Mouse (Mus musculus): ENCODE measurements around the gene Fbxo42. TPM values are rescaled to one million over a fixed set of nuclear protein-coding genes. Genes with fewer than 3 reads are reported as not detected.

The Fbxo42 gene
- polyA plus RNA-seq, 1 experiment from 2014 or later = 21.9 TPM

GRCm38 (mm10) chr4:141241861-141242260 lies 94.1 kb downstream of the Fbxo42 start:
- Histone ChIP-seq H3K4me1 (replicated peaks; ENCODE audit: control insufficient read depth, insufficient read depth, low read length) (peaks cover 15% of the 10 kb centered on the region), H3K9me3 (ENCODE audit: control insufficient read depth, low read length) (no peaks in the 10 kb centered on the region), H3K9ac (ENCODE audit: low read depth, low read length) (no peak overlapping the region), H3K36me3 (ENCODE audit: control insufficient read depth, insufficient read depth, low read length) (no peaks in the 10 kb centered on the region), H3K27me3 (ENCODE audit: control insufficient read depth, insufficient read depth, low read length) (peaks cover 85% of the 10 kb centered on the region), H3K4me2 (replicated peaks; ENCODE audit: low read depth, low read length) (no peak overlapping the region), H3K4me3 (ENCODE audit: low read depth, low read length) (no peak overlapping the region), H3K27ac (ENCODE audit: low read depth, low read length) (no peak overlapping the region)
- WGBS = 31% methylated on average over 15 of the region's 15 CpGs
- ATAC-seq (ENCODE audit: low FRiP score) = no peak
- no peak for DNase-seq (ENCODE audit: low spot score)

GRCm38 (mm10) chr4:141242651-141243241 lies 95.0 kb downstream of the Fbxo42 start:
- ATAC-seq (ENCODE audit: low FRiP score) (no peak), DNase-seq (ENCODE audit: low spot score) (no peak)
- Histone ChIP-seq H3K27ac (ENCODE audit: low read depth, low read length) (no peak overlapping the region), H3K9me3 (ENCODE audit: control insufficient read depth, low read length) (no peaks in the 10 kb centered on the region), H3K27me3 (ENCODE audit: control insufficient read depth, insufficient read depth, low read length) (peaks cover 94% of the 10 kb centered on the region), H3K4me1 (replicated peaks; ENCODE audit: control insufficient read depth, insufficient read depth, low read length) (peaks cover 19% of the 10 kb centered on the region), H3K9ac (ENCODE audit: low read depth, low read length) (0 out of 2 replicates have a peak overlapping the region, but pooled peaks have one; percentile 16), H3K4me3 (ENCODE audit: low read depth, low read length) (no peak overlapping the region), H3K4me2 (replicated peaks; ENCODE audit: low read depth, low read length) (no peak overlapping the region), H3K36me3 (ENCODE audit: control insufficient read depth, insufficient read depth, low read length) (no peaks in the 10 kb centered on the region)
- WGBS = 4% methylated on average over 11 of the region's 11 CpGs

GRCm38 (mm10) chr4:141243636-141244035 lies 95.9 kb downstream of the Fbxo42 start:
- H3K4me2 ChIP-seq (replicated peaks; ENCODE audit: low read depth, low read length) = no peak overlapping the region
- H3K4me1 ChIP-seq (replicated peaks; ENCODE audit: control insufficient read depth, insufficient read depth, low read length) = peaks cover 19% of the 10 kb centered on the region
- no peaks in the 10 kb centered on the region for H3K36me3 ChIP-seq (ENCODE audit: control insufficient read depth, insufficient read depth, low read length)
- no peaks in the 10 kb centered on the region for H3K9me3 ChIP-seq (ENCODE audit: control insufficient read depth, low read length)
- ATAC-seq (ENCODE audit: low FRiP score) (no peak), DNase-seq (ENCODE audit: low spot score) (no peak)
- no peak overlapping the region for H3K27ac ChIP-seq (ENCODE audit: low read depth, low read length)
- 69% methylated on average over 5 of the region's 5 CpGs for WGBS
- no peak overlapping the region for H3K4me3 ChIP-seq (ENCODE audit: low read depth, low read length)
- H3K9ac ChIP-seq (ENCODE audit: low read depth, low read length) = no peak overlapping the region
- peaks cover 97% of the 10 kb centered on the region for H3K27me3 ChIP-seq (ENCODE audit: control insufficient read depth, insufficient read depth, low read length)

GRCm38 (mm10) chr4:141244401-141244800 lies 96.7 kb downstream of the Fbxo42 start:
- H3K4me1 ChIP-seq (replicated peaks; ENCODE audit: control insufficient read depth, insufficient read depth, low read length) = peaks cover 15% of the 10 kb centered on the region

GRCm38 (mm10) chr4:141244931-141245425 lies 97.3 kb downstream of the Fbxo42 start:
- Histone ChIP-seq H3K27ac (ENCODE audit: low read depth, low read length) (no peak overlapping the region), H3K36me3 (ENCODE audit: control insufficient read depth, insufficient read depth, low read length) (no peaks in the 10 kb centered on the region), H3K4me2 (replicated peaks; ENCODE audit: low read depth, low read length) (no peak overlapping the region), H3K9ac (ENCODE audit: low read depth, low read length) (peak overlapping the region; percentile 20; the same call in 1 of the 2 replicates), H3K27me3 (ENCODE audit: control insufficient read depth, insufficient read depth, low read length) (peaks cover 93% of the 10 kb centered on the region), H3K4me3 (ENCODE audit: low read depth, low read length) (no peak overlapping the region), H3K4me1 (replicated peaks; ENCODE audit: control insufficient read depth, insufficient read depth, low read length) (peaks cover 13% of the 10 kb centered on the region), H3K9me3 (ENCODE audit: control insufficient read depth, low read length) (no peaks in the 10 kb centered on the region)
- WGBS = 13% methylated on average over 9 of the region's 9 CpGs
- DNase-seq (ENCODE audit: low spot score) (no peak), ATAC-seq (ENCODE audit: low FRiP score) (no peak)

More at GRCm38 (mm10) chr4:141244401-141244800, 96.7 kb downstream of the Fbxo42 start:
- no peak for DNase-seq (ENCODE audit: low spot score)
- Histone ChIP-seq H3K9ac (ENCODE audit: low read depth, low read length) (peak overlapping the region; percentile 20; the same call in 1 of the 2 replicates), H3K27me3 (ENCODE audit: control insufficient read depth, insufficient read depth, low read length) (peaks cover 97% of the 10 kb centered on the region), H3K27ac (ENCODE audit: low read depth, low read length) (no peak overlapping the region), H3K9me3 (ENCODE audit: control insufficient read depth, low read length) (no peaks in the 10 kb centered on the region), H3K4me2 (replicated peaks; ENCODE audit: low read depth, low read length) (no peak overlapping the region), H3K36me3 (ENCODE audit: control insufficient read depth, insufficient read depth, low read length) (no peaks in the 10 kb centered on the region), H3K4me3 (ENCODE audit: low read depth, low read length) (no peak overlapping the region)
- no peak for ATAC-seq (ENCODE audit: low FRiP score)
- WGBS = 32% methylated on average over 5 of the region's 5 CpGs

GRCm38 (mm10) chr4:141246089-141246997 lies 98.6 kb downstream of the Fbxo42 start:
- Histone ChIP-seq H3K4me1 (replicated peaks; ENCODE audit: control insufficient read depth, insufficient read depth, low read length) (peaks cover 13% of the 10 kb centered on the region), H3K9me3 (ENCODE audit: control insufficient read depth, low read length) (no peaks in the 10 kb centered on the region), H3K9ac (ENCODE audit: low read depth, low read length) (no peak overlapping the region), H3K27ac (ENCODE audit: low read depth, low read length) (no peak overlapping the region), H3K36me3 (ENCODE audit: control insufficient read depth, insufficient read depth, low read length) (no peaks in the 10 kb centered on the region), H3K4me2 (replicated peaks; ENCODE audit: low read depth, low read length) (0 out of 2 replicates have a peak overlapping the region, but pooled peaks have one; percentile 21), H3K27me3 (ENCODE audit: control insufficient read depth, insufficient read depth, low read length) (peaks cover 83% of the 10 kb centered on the region), H3K4me3 (ENCODE audit: low read depth, low read length) (peak overlapping the region; percentile 13; the same call in 1 of the 2 replicates)
- DNase-seq (ENCODE audit: low spot score) (no peak), ATAC-seq (ENCODE audit: low FRiP score) (no peak)
- 23% methylated on average over 24 of the region's 24 CpGs for WGBS

GRCm38 (mm10) chr4:141246998-141247350 lies 99.3 kb downstream of the Fbxo42 start:
- DNase-seq (ENCODE audit: low spot score) (no peak), ATAC-seq (ENCODE audit: low FRiP score) (no peak)
- no peaks in the 10 kb centered on the region for H3K36me3 ChIP-seq (ENCODE audit: control insufficient read depth, insufficient read depth, low read length)
- H3K27ac ChIP-seq (ENCODE audit: low read depth, low read length) = no peak overlapping the region
- H3K4me1 ChIP-seq (replicated peaks; ENCODE audit: control insufficient read depth, insufficient read depth, low read length) = peaks cover 13% of the 10 kb centered on the region
- peak overlapping the region; percentile 13 for H3K4me3 ChIP-seq (ENCODE audit: low read depth, low read length)
- WGBS = 2% methylated on average over 17 of the region's 17 CpGs
- no peaks in the 10 kb centered on the region for H3K9me3 ChIP-seq (ENCODE audit: control insufficient read depth, low read length)
- peak overlapping the region; percentile 49; the same call in 1 of the 2 replicates for H3K4me2 ChIP-seq (replicated peaks; ENCODE audit: low read depth, low read length)
- no peak overlapping the region for H3K9ac ChIP-seq (ENCODE audit: low read depth, low read length)
- peaks cover 78% of the 10 kb centered on the region for H3K27me3 ChIP-seq (ENCODE audit: control insufficient read depth, insufficient read depth, low read length)

GRCm38 (mm10) chr4:141247776-141248613 lies 100.3 kb downstream of the Fbxo42 start:
- no peak for DNase-seq (ENCODE audit: low spot score)
- Histone ChIP-seq H3K27me3 (ENCODE audit: control insufficient read depth, insufficient read depth, low read length) (peaks cover 67% of the 10 kb centered on the region), H3K4me2 (replicated peaks; ENCODE audit: low read depth, low read length) (peak overlapping the region; percentile 49), H3K9me3 (ENCODE audit: control insufficient read depth, low read length) (no peaks in the 10 kb centered on the region), H3K4me1 (replicated peaks; ENCODE audit: control insufficient read depth, insufficient read depth, low read length) (peaks cover 9% of the 10 kb centered on the region), H3K9ac (ENCODE audit: low read depth, low read length) (no peak overlapping the region), H3K4me3 (ENCODE audit: low read depth, low read length) (peak overlapping the region; percentile 32), H3K27ac (ENCODE audit: low read depth, low read length) (no peak overlapping the region), H3K36me3 (ENCODE audit: control insufficient read depth, insufficient read depth, low read length) (no peaks in the 10 kb centered on the region)
- ATAC-seq (ENCODE audit: low FRiP score) = peak; percentile 51
- WGBS = under 1% methylated on average over 56 of the region's 60 CpGs

Data from hindbrain, embryonic 11.5 days (tissue).